Mouse (Mus musculus): Measurements from ENCODE around the gene Cdyl.

Gene Cdyl

DNA sequence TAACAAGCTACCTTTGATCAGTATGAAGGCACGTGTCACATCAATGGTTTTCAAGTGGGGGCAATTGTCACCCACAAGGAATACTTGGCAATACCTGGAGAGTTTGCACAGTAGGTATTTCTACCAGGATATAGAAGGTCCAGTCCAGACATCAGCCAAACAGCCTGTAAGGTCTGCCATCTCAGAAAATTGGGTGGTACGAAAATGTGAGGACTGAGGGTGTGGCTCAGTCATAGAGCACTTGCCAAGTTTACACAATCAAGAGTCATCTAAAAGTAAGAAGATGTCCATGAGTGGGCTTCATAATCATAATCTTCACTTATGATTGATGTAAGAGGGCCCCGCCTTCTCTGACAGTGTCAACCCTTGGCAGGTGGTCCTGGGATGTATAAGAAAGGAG is 29.9 kb downstream of the Cdyl start:
- DNase-seq (ENCODE audit: low read depth, low spot score): no peak

DNA sequence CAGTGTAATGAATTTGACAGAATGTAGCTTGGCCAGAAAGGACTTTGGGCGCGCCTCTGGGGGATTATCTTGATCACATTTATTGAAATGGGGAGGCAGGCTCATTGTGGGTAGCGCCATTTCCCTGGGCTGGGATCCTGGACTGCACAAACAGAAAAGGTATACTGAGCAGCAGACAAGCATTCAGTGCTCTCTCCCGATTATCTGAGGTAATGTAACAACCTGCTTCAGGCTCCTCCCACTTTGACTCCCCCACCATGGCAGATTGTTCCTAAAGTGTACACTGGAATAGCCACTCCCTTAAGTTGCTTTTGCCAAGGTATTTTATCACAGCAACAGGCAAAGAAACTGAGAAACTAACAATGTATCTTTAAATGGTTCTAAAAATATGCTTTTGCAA is 58.0 kb downstream of the Cdyl start:
- DNase-seq (ENCODE audit: low read depth, low spot score): no peak

DNA sequence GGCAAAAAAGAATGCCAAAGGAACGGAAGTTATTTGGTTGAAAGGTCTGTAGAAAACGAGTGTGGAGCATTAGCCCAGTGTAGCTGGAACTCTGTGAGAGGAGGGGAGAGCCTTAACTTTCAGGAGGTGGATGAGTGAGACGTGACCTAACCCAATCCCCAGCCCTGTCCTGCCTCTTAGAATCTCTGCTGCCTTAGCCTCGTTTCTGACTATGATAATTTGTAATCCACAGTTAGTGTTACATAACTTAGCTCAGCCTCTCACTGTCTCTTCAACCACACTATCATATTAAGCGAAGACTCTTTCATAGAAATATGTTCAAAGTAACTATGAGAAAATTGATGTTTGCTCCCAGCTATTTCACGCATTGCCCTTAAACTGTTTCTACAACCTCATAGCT is 59.9 kb downstream of the Cdyl start:
- DNase-seq (ENCODE audit: low read depth, low spot score): no peak

DNA sequence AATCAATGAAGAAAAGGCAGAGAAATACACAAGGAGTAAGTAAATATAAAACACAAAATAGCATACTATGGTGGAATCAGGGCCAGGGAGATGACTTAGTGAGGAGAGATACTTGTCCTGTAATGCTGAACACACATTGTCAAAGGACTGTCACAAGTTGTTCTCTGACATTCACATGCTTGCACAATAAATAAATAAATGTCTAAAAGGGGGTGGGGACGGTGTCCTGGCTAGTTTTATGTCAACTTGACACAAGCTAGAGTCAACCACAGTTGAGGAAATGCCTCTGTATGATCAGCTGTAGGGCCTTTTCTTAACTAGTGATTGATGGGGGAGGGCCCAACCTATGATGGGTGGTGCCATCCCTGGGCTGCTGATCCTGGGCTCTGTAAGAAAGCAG is 63.4 kb downstream of the Cdyl start:
- no peak for DNase-seq (ENCODE audit: low read depth, low spot score)

DNA sequence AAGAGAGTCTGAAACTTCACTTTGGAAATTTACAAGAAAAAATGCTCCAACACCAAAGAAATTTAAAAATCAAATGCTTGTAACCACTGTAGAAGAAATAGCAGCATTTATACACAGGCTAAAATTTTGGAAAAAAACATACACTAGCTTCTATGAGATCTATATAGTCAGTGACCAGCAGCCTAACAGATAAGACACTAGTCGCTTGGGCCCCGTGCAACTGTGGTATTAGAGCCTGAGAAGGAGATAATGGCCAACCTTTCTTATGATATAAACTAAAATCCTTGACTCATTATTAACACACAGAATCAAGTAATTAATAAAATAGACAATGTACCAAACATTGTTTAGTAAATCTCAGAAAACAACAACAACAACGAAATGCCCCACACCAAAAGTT is 66.4 kb downstream of the Cdyl start:
- DNase-seq (ENCODE audit: low read depth, low spot score): no peak

DNA sequence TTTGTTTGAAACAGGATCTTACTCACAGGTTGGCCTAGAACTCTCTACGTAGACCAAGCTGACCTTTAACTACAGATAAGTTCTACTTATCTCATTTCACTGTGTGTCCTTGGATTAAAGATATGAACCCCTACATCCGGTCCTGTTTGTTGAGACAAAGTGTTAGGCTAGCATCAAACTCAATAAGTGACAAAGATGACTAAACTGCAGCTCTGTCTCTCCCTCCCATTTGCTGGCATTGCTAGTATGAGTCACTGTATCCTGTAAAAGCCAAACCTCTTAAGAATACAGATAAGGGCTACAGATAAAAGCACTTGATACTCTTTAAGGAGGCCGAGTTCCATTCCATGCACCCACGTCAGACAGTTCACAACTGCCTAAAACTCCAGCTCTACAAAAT is 72.5 kb downstream of the Cdyl start:
- DNase-seq (ENCODE audit: low read depth, low spot score): no peak

DNA sequence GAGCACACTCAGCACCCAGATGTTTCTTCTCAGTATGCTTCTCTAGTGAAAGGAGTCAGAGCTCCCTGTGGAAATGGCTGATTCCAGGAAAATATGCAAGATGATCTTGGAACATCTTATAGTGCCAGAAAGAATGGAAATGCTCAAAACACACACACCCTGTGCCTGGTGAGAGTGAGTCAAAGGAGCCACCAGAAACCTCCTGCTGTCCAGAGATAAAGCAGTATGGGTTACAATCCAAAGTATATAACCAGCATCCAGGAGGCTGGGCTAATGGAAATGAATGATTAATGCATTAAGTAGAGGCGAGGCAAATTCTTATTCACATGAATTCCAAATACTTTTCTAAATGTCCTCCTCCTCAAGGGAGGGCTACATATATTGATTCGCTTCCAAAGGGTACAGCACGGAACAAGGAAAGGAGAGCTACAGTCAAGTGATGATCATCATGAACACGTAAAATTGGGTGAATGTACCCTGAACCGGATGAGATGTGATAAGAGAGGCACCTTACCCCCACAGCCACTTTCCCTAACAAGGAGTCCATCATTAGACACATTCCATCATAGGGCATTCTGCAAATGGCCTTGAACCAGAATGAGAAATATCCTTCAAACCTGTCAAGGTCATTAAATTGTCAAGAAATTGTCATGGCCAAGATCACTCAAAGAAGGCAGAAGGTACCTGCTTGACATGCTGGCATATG is 73.4 kb downstream of the Cdyl start:
- DNase-seq (ENCODE audit: low read depth, low spot score): no peak

DNA sequence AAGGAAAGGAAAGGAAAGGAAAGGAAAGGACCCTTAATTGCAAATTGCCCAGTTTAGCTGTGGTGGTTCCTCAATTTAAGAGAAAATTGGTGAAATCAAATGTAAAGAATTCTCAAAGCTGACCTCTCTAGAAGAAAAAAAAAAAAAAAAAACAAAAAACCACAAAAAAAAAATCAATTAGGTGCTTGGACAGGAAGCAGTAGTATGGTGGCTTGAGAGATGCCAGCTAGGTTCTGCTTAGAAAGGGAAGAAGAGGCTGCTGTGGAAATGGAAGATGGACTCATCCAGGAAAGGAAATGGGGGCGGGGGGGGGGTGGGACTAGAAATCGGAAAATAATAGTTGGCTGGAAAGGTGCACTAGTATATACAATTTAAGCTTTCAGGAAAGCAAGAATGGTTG is 77.9 kb downstream of the Cdyl start:
- no peak for DNase-seq (ENCODE audit: low read depth, low spot score)

DNA sequence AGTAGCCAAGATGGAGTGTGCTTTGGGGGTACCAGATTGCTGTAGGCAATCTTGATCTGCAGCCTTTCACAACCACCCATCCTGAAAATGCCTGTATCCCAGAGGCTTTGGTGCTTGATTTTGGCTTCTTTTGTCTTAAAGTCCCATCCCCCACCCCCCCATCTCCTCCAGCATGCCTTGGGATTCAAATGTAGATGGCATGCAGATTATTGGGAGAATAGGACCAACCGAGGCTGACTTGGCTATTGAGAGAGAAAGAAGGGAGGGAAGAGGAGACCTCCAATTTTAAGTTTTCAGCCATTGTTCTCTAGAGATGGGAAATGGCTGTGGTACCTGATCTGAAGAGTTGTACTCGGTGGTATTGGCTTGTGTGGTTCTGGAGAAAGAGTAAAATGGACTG is 78.6 kb downstream of the Cdyl start:
- no peak for DNase-seq (ENCODE audit: low read depth, low spot score)

DNA sequence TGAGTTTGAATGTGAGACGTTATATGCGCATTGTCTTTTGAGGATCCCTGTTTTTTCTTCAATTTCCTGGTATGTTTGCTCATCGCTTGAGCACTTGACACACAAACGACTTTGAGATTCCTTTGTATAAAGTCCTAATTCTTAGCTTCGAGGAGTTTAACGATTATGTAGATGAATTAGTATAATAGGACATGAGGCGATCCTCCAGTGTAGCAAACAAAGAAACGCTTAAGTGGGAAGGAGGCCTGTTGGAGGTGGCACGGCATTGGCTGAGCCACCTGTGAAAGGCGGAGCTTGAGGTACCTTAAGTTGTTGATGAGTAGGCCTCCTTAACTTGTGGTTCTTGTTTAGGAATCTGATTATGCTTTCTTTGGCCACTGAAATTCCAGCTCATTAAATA is 79.8 kb downstream of the Cdyl start:
- no peak for DNase-seq (ENCODE audit: low read depth, low spot score)

DNA sequence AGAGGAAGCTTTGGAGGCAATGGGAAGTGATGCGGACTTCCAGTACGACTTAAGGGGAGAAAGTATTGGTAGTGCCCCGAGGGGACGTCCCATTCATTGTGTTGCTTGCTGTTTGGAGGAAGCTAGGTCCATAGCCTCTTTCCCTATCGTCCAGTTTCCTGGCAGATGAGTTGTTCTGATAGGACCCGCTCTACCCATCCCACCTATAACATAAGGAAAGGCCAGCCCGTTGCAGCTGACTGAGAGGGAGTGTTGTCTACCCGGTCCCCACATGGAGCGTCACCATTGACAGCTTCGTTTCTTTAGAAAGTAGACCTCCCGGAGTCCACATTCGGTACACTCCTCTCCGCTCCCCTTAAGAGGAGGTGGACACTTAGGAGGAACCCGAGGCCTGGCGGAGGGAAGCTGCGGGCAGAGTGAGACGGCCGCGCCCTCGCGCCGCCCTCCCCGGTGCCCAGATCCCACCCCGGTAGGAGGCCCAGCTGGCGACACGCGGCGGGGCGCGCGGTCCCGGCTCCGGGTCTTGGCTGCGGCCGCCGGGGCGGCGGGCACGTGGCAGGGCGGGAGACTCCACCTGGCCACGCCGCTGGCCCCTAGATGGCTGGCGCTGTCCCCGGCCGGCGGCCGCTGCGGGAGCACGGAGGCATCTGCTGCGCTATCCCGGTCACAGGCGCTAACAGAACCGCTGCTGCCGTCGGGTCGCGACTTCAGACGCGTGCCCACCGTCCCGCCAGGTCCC is 80.8 kb downstream of the Cdyl start:
- DNase-seq (ENCODE audit: low read depth, low spot score): no peak

DNA sequence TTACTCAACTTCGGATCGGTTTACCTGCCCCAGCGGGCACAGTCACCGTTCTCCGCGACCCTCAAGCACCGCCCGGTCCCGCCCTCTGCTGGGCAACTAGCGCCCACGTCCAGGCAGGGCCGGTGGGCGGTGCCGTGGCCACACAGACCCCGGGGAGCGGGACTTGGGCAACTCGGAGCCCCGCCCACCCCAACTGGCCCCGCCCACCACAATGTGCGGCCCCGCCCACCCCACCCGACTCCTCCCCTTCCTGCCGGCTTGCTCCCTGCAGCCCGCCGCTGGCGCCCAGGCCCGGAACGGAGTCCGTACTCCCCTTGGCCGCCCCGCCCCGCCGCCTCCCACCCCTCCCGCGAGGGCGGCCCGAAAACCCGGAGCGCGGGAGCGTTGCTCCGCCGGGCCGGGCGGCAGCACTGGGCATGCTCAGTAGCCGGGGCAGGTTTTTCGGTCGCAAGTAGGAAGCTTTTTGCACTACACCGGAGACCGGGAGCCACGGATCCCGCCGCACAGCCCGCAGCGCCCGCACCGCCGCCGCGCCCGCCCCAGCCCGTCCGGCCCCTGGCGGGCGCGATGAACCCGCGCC is 81.5 kb downstream of the Cdyl start:
- DNase-seq (ENCODE audit: low read depth, low spot score): peak; percentile 56

DNA sequence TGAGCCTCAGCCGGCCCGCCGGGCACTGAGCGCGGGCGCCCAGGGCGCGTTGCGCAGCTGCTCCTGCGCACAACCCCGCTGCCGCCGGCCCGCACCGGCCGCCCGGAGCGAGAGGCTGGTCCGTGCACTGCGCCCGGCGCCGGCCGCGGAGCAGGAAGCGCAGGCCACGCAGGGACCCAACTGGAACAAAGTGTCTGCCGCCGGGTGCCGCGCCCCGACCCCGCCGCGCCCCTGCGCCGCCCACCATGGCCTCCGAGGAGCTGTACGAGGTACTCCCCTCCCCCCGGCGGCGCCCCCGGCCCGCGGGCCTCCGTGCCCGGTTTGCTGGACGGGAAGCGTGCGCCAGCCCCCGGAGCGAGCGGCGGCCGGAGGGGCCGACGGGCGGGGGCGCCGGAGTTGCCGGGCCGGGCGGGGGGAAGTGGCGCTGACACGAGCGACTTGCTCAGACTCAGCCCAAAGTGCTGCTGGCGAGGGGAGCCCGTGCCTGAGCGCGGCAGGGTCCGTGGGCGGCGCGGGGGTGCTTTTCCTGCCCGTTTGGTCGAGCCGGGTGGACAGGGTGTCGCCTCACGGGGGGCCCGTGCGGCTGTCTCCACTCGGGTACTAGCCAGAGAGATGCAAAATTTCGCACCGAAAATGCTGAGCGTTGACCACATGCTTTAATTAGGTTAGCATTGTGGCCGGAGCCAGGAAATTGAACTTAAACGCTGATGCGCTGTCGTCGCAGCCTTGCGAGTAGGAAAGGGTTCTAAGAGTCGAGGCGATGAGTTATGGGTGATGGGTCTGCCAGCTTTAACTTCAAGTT is 82.2 kb downstream of the Cdyl start:
- no peak for DNase-seq (ENCODE audit: low read depth, low spot score)

DNA sequence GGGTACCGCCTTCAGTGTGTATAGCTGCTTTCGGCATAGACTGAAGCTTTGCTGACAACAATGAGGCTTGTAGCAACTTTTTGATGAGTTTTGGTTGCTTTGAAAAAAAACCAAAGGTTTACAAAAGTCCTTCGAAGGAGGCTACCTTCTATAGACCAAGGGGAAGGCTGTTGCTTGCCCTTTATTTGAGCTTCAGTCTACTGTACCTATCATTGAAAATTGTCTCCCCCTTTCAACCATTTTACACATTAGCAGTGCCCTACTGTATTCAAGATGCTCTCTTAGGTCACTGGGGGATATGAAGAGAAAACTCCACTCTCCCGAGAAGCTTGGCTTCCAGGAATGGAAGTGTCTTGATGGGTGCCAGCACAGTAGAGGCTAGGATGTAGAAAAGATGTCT is 83.1 kb downstream of the Cdyl start:
- DNase-seq (ENCODE audit: low read depth, low spot score): no peak

DNA sequence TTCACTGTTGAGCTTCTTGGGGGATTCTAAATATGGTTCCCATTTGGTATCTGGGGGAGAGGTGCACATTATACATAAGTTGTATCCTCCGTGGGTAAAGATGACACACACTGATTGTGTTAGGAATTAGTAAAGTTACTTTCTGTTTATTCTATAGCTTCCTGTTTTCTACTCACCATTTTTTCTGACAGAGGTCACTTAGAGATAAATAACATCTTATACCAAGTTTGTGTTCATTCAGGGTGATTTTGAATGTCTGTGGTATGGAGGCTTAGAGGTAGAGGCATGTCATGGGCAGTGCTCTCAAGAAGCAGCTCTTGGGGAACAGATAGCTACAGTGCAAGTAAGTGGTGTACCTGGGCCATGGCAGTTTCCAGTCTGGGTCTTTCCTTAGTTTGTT is 83.6 kb downstream of the Cdyl start:
- no peak for DNase-seq (ENCODE audit: low read depth, low spot score)

DNA sequence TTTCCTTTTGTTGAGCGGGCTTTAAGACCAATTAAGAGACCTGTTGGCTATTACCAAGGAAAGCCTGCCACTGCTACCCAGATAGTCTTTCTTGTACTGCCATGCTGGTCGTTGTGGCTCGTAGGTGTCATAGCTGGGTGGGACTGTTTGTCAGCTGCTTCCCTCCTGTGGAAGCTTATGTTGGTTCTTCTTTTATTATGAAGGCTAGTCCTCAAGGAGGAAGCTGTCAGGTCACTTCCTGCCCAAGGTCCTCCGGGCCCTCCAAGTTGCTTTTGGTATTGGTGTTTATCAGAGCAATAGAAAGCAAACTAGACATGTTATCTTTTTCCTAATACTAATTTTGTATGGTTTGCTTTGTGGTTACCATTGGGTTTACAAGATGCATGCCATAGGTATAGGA is 89.6 kb downstream of the Cdyl start:
- no peak for DNase-seq (ENCODE audit: low read depth, low spot score)

DNA sequence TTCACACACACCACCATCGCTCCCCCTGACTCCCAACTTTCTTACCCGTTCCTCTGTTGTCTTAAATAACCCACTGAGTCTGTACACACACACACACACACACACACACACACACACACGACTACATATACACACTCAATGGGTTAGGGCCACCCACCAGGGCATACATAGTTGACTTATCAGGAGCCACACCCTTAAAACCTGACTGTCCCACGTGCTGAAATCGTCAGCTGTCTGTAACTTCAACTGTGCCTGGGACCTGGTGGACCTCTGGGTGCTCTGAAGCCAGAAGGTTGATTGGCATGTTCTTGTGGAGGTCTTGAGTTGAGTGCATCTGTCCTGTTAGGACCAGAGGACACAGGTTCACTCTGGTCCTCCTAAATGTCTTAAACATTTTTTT is 90.0 kb downstream of the Cdyl start:
- DNase-seq (ENCODE audit: low read depth, low spot score): no peak

DNA sequence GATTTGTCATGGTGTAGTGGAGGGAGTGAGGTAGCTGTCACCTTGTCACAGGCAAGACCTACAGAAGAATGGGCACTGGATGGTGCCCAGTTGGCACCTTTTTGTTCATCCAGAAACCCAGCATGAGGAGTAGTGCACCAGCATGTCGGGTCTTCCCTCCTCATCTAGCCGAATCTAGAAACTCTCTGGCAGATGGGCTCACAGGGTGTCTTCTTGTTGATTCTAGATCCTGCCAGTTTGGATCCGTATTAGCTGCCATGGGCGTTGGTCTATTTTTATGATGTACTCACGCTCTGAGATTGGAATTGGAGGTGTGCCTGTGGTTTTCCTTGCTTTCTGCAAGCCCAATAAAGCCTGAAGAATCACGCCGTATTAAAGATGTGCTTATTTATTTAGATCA is 92.4 kb downstream of the Cdyl start:
- peak; percentile 51 for DNase-seq (ENCODE audit: low read depth, low spot score)

DNA sequence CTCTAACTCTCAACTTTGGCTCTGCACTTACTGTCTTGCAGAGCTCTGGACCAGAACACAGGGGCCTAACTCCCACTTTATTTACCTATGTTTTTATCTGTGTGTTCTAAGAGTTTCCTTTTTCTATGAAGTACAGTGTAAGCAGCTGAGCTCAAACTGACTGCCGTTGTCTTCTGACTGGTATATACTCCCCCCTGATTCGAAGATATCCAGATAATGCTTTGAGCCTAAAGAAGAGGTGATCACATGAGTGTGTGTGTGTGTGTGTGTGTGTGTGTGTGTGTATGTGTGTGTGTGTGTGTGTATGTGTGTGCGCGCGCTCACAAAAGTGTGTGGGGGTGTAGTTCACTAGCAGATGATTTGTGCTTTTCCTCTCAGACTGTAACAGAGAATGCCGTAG is 95.4 kb downstream of the Cdyl start:
- no peak for DNase-seq (ENCODE audit: low read depth, low spot score)

DNA sequence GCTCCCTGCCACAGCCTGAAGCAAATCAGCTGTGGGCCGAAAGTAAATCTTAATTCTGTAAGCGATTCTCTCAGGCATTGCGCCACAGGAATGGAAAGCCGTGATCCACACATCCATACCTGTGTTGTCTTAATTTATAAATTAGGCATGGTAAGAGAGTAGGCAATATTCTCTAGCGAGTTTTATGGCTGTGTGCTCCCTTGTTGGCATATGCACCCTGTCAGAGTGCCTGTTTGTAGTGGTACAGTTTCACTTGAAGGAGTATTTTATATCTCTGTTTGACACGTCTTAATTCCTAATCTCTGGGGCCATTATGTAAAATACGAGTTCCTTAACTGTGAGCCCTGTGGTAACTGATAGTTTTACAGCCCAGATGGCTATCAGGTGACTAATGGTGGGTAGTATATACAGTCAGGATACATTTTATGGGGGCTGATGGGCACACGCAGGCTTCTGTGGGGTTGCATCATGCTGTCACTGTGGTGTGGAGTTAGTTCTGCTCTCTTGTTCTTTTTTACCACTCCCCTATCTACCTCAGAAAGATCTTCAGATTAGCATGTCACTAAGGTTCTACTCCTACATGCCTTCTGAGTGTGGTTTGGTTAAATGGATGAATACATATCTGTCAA is 96.1 kb downstream of the Cdyl start:
- DNase-seq (ENCODE audit: low read depth, low spot score): no peak

DNA sequence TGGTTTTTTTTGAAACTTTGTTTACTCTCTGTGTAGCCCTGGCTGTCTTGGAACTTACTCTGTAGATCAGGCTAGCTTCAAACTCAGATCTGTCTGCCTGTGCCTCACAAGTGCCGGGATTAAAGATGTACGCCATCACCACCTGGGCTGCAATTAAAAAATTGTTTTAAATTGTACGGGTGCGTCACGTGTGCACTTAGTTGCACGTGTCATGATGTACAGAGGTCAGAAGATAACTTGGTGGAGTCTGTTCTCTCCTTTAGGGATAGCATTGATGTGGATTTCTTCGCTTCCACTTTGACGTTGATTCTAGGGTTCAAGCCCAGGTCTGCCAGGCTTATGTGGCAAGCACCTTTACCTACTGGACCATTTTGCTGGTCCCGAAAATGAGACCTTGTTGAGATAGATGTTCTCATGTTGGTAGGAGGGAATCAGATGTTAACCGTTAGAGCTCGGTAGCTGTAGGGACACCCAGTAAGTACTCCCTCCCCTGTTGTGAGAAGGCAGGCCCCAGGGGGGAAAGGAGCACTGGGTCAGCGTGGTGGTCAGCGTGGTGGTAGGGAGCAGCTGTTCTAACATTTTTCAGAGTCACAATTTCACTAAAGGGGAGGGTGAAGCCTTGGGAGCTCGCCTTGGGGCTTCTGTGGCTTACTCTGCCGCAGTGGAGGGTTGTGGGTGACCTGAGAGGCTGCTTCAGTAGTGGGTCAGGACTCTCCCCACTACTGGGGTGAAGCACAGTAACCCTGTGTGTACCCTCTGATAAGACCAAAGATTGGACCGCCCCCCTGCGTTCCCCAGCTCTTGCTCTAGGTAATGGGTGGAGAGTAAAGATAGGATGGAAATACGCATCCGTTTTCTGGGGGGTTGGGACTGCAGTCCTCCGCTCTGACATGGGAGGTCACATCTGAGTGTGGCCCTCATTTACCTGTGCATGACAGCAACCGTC is 97.0 kb downstream of the Cdyl start:
- no peak for DNase-seq (ENCODE audit: low read depth, low spot score)
